In genomic region chr2:87520651-87521050, GRCm38 (mm10) we compare ENCODE assay signal across 38 mouse cellular contexts. TPM values are rescaled to one million over a fixed set of nuclear protein-coding genes. Genes with fewer than 3 reads are reported as not detected.
DNase-seq lines count a peak whose midpoint lies in the region; ATAC-seq and TF ChIP-seq lines count a peak whose summit lies in the region.
"Had no signal": no experiment of that assay in that cellular context is flagged by ENCODE, and none has a peak within 500 bp of the region (broad histone marks: within the 10 kb centered on the region; RNA-seq: fewer than 3 reads in every experiment).

No protein-coding gene starts in this region.

- ATAC-seq in cerebellum, adult (ENCODE audit: insufficient number of reproducible peaks, low FRiP score, low TSS enrichment) = no peak
- ATAC-seq: forebrain, embryonic 13.5 days; intestine, embryonic 16.5 days; liver, postnatal 0 days; midbrain, embryonic 16.5 days; Patski had no signal

- H3K4me3 ChIP-seq in kidney, adult 2 months (ENCODE audit: insufficient read depth, low read depth, low read length) = no peak overlapping the region
- H3K4me3 ChIP-seq: forebrain, embryonic 13.5 days; hindbrain, embryonic 13.5 days; limb, embryonic 12.5 days; myocyte; neural tube, embryonic 12.5 days had no signal

- no peak for TF ChIP-seq POLR2A in kidney, adult 2 months (IDR thresholded peaks at IDR 0.05; ENCODE audit: low read depth, low read length)

- peak; percentile 5 to 37 for DNase-seq in cerebellum, postnatal 14 days
- peak; percentile 14 for DNase-seq in kidney, adult 2 months
- no peak for DNase-seq in kidney, postnatal 25 days
- peak; percentile 3 to 40 for DNase-seq in heart, adult 9 months (ENCODE audit: low spot score in 2 of 2)
- peak; percentile 23 to 38 for DNase-seq in heart, postnatal 36 days
- DNase-seq in gastrocnemius, postnatal 14 days = no peak
- DNase-seq: adrenal gland, postnatal 25 days; cerebellum, adult 2 months; cerebellum, postnatal 36 days; gastrocnemius, postnatal 10 days; layer of hippocampus, postnatal 36 days; liver, postnatal 0 days; lung, postnatal 36 days; right cerebral cortex, adult 18-20 months; thymus, adult 18-20 months; thymus, postnatal 25 days had no signal

- WGBS in kidney, adult 2 months = 76% methylated on average over 4 of the region's 4 CpGs

- H3K4me1 ChIP-seq in kidney, adult 2 months (ENCODE audit: control insufficient read depth, insufficient read depth, low read length) = no peaks in the 10 kb centered on the region
- H3K4me1 ChIP-seq: forebrain, embryonic 13.5 days; hindbrain, embryonic 13.5 days; limb, embryonic 12.5 days; neural tube, embryonic 12.5 days had no signal

- no peak for TF ChIP-seq CTCF in kidney, adult 2 months (conservative IDR thresholded peaks at IDR 0.05; ENCODE audit: insufficient read depth, insufficient read length, low read depth, low read length)

- intact Hi-C loops in heart, postnatal 36 days (cut with DNase I) = no loop called here
- intact Hi-C loops in gastrocnemius, postnatal 14 days (cut with DNase I; ENCODE audit: low total_unique reads) = no loop called here

- H3K27me3 ChIP-seq in kidney, adult 2 months (replicated peaks; ENCODE audit: control insufficient read depth, insufficient read depth, low read length) = no peaks in the 10 kb centered on the region
- H3K27me3 ChIP-seq: forebrain, embryonic 13.5 days; hindbrain, embryonic 13.5 days; limb, embryonic 12.5 days; neural tube, embryonic 12.5 days; Patski had no signal

- H3K27ac ChIP-seq in kidney, adult 2 months (ENCODE audit: insufficient read depth, low read depth, low read length) = no peak overlapping the region
- H3K27ac ChIP-seq: forebrain, embryonic 13.5 days; hindbrain, embryonic 13.5 days; kidney, postnatal 0 days; limb, embryonic 12.5 days; neural tube, embryonic 12.5 days; stomach, postnatal 0 days had no signal

- H3K36me3 ChIP-seq in kidney, adult 2 months (ENCODE audit: control insufficient read depth, insufficient read depth, low read length) = no peaks in the 10 kb centered on the region
- H3K36me3 ChIP-seq: hindbrain, embryonic 13.5 days; limb, embryonic 12.5 days; neural tube, embryonic 12.5 days had no signal

RNA-seq across cellular contexts. Expression of gene Olfr153, which starts 10.9 kb away (rescaled TPM):
- not detected in 2 replicates for polyA plus RNA-seq in kidney, adult 2 months (2012; rRNA removed)
- not detected for total RNA-seq in heart, postnatal 36 days (2021)
- total RNA-seq in gastrocnemius, postnatal 14 days (2021) = not detected
- total RNA-seq: adrenal gland, postnatal 25 days; gastrocnemius, postnatal 10 days; granulocyte monocyte progenitor cell, adult 5-6 weeks; layer of hippocampus, postnatal 36 days; left cerebral cortex, postnatal 10 days; megakaryocyte, adult 5-6 weeks; MEL had no signal
- polyA plus RNA-seq: embryonic facial prominence, embryonic 11.5 days; forebrain, embryonic 13.5 days; heart, postnatal 0 days; hindbrain, embryonic 13.5 days; intestine, embryonic 16.5 days; kidney, postnatal 0 days; large intestine, adult 2 months; limb, embryonic 12.5 days; liver, embryonic 11.5 days; liver, postnatal 0 days; lung, embryonic 16.5 days; midbrain, embryonic 11.5 days; midbrain, embryonic 16.5 days; myocyte; neural tube, embryonic 12.5 days; Patski; spleen, adult 2 months; stomach, postnatal 0 days had no signal

RNA-seq across cellular contexts. Expression of gene Pramel6, which starts 14.3 kb away (rescaled TPM):
- polyA plus RNA-seq in kidney, adult 2 months (2012; rRNA removed) = not detected in 2 replicates
- not detected for total RNA-seq in heart, postnatal 36 days (2021)
- total RNA-seq in gastrocnemius, postnatal 14 days (2021) = not detected
- total RNA-seq: adrenal gland, postnatal 25 days; gastrocnemius, postnatal 10 days; granulocyte monocyte progenitor cell, adult 5-6 weeks; layer of hippocampus, postnatal 36 days; left cerebral cortex, postnatal 10 days; megakaryocyte, adult 5-6 weeks; MEL had no signal
- polyA plus RNA-seq: cerebellum, adult 2 months; embryonic facial prominence, embryonic 11.5 days; forebrain, embryonic 13.5 days; heart, postnatal 0 days; hindbrain, embryonic 13.5 days; intestine, embryonic 16.5 days; kidney, postnatal 0 days; large intestine, adult 2 months; limb, embryonic 12.5 days; liver, embryonic 11.5 days; liver, postnatal 0 days; lung, embryonic 16.5 days; midbrain, embryonic 11.5 days; midbrain, embryonic 16.5 days; myocyte; neural tube, embryonic 12.5 days; Patski; spleen, adult 2 months; stomach, postnatal 0 days had no signal

RNA-seq across cellular contexts. Expression of gene Pramel7, which starts 23.8 kb away (rescaled TPM):
- not detected in 2 replicates for polyA plus RNA-seq in kidney, adult 2 months (2012; rRNA removed)
- total RNA-seq in heart, postnatal 36 days (2021) = not detected
- not detected for total RNA-seq in gastrocnemius, postnatal 14 days (2021)
- total RNA-seq: adrenal gland, postnatal 25 days; gastrocnemius, postnatal 10 days; granulocyte monocyte progenitor cell, adult 5-6 weeks; layer of hippocampus, postnatal 36 days; left cerebral cortex, postnatal 10 days; megakaryocyte, adult 5-6 weeks; MEL had no signal
- polyA plus RNA-seq: cerebellum, adult 2 months; embryonic facial prominence, embryonic 11.5 days; forebrain, embryonic 13.5 days; heart, postnatal 0 days; hindbrain, embryonic 13.5 days; intestine, embryonic 16.5 days; kidney, postnatal 0 days; large intestine, adult 2 months; limb, embryonic 12.5 days; liver, embryonic 11.5 days; liver, postnatal 0 days; lung, embryonic 16.5 days; midbrain, embryonic 11.5 days; midbrain, embryonic 16.5 days; myocyte; neural tube, embryonic 12.5 days; Patski; spleen, adult 2 months; stomach, postnatal 0 days had no signal

RNA-seq across cellular contexts. Expression of gene Olfr1128, which starts 24.7 kb away (rescaled TPM):
- polyA plus RNA-seq in kidney, adult 2 months (2012; rRNA removed) = not detected in 2 replicates
- total RNA-seq in heart, postnatal 36 days (2021) = not detected
- not detected for total RNA-seq in gastrocnemius, postnatal 14 days (2021)
- total RNA-seq: adrenal gland, postnatal 25 days; gastrocnemius, postnatal 10 days; granulocyte monocyte progenitor cell, adult 5-6 weeks; layer of hippocampus, postnatal 36 days; left cerebral cortex, postnatal 10 days; megakaryocyte, adult 5-6 weeks; MEL had no signal
- polyA plus RNA-seq: cerebellum, adult 2 months; embryonic facial prominence, embryonic 11.5 days; forebrain, embryonic 13.5 days; heart, postnatal 0 days; hindbrain, embryonic 13.5 days; intestine, embryonic 16.5 days; kidney, postnatal 0 days; large intestine, adult 2 months; limb, embryonic 12.5 days; liver, embryonic 11.5 days; liver, postnatal 0 days; lung, embryonic 16.5 days; midbrain, embryonic 11.5 days; midbrain, embryonic 16.5 days; myocyte; neural tube, embryonic 12.5 days; Patski; spleen, adult 2 months; stomach, postnatal 0 days had no signal

RNA-seq across cellular contexts. Expression of gene Olfr1129, which starts 53.1 kb away (rescaled TPM):
- polyA plus RNA-seq in kidney, adult 2 months (2012; rRNA removed) = not detected in 2 replicates
- total RNA-seq in heart, postnatal 36 days (2021) = not detected
- not detected for total RNA-seq in gastrocnemius, postnatal 14 days (2021)
- total RNA-seq: adrenal gland, postnatal 25 days; gastrocnemius, postnatal 10 days; granulocyte monocyte progenitor cell, adult 5-6 weeks; layer of hippocampus, postnatal 36 days; left cerebral cortex, postnatal 10 days; megakaryocyte, adult 5-6 weeks; MEL had no signal
- polyA plus RNA-seq: cerebellum, adult 2 months; embryonic facial prominence, embryonic 11.5 days; forebrain, embryonic 13.5 days; heart, postnatal 0 days; hindbrain, embryonic 13.5 days; intestine, embryonic 16.5 days; kidney, postnatal 0 days; large intestine, adult 2 months; limb, embryonic 12.5 days; liver, embryonic 11.5 days; liver, postnatal 0 days; lung, embryonic 16.5 days; midbrain, embryonic 11.5 days; midbrain, embryonic 16.5 days; myocyte; neural tube, embryonic 12.5 days; Patski; spleen, adult 2 months; stomach, postnatal 0 days had no signal

Comparison
In these comparisons a context has a peak if more than half of its experiments do, and no peak if none do; other contexts are left out.
1. DNase-seq: peak in cerebellum, postnatal 14 days (2 of 2), kidney, adult 2 months (single experiment), heart, adult 9 months (2 of 2) and heart, postnatal 36 days (2 of 2); none in kidney, postnatal 25 days (0 of 2) and gastrocnemius, postnatal 14 days (single experiment).